Mouse (Mus musculus) adrenal gland, adult 8-10 months (tissue): Measurements from ENCODE around the gene Slc35e3. TPM values are rescaled to one million over a fixed set of nuclear protein-coding genes. Genes with fewer than 3 reads are reported as not detected.
"Not testable (repeated sequence)": the region's sequence is repeated elsewhere in the genome, so short reads cannot be mapped to it uniquely, and the experiment has no call there.

Source experiments
- DNase-seq: peaks from one replicate; pipeline ENCODE4 v3.0.0; 2022
- total RNA-seq, 4 experiments: library from RNA; stranded (reverse); gene quantifications; 2 replicates each; pipeline ENCODE4 v1.2.4; 2022

The Slc35e3 gene
- total RNA-seq, 4 experiments from 2014 or later = 16.6 to 24.2 (median 20.5) TPM

DNA sequence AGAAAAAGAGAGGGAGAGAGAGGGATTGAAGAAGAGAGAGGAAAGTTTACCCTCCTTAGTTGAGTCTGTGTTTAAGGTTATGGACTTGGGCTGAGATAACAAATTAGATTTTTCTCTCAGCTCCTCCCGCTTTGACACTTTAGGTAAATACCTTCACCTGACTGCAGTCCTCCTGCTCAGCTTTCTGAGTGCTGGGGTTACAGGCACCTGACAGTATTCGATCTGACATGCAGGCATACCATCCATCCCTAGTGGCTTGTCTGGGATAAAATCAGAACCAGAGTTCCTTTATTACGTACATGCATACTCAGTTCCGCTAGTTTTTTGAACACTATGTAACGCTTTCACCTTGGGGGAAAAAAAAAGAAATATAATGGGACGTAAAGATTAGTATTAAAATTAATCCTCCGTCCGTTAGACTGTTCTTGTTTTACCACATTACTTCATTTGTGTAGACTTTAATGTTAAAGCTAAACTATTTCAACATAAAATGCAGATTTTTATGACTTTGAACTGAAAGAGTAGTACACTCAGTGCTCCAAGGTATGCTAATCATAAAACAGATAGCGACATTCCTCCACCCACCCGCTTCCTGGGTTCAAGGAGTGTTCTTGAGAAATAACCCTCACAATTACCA, 3.0 kb upstream of the Slc35e3 start:
- no peak for DNase-seq

DNA sequence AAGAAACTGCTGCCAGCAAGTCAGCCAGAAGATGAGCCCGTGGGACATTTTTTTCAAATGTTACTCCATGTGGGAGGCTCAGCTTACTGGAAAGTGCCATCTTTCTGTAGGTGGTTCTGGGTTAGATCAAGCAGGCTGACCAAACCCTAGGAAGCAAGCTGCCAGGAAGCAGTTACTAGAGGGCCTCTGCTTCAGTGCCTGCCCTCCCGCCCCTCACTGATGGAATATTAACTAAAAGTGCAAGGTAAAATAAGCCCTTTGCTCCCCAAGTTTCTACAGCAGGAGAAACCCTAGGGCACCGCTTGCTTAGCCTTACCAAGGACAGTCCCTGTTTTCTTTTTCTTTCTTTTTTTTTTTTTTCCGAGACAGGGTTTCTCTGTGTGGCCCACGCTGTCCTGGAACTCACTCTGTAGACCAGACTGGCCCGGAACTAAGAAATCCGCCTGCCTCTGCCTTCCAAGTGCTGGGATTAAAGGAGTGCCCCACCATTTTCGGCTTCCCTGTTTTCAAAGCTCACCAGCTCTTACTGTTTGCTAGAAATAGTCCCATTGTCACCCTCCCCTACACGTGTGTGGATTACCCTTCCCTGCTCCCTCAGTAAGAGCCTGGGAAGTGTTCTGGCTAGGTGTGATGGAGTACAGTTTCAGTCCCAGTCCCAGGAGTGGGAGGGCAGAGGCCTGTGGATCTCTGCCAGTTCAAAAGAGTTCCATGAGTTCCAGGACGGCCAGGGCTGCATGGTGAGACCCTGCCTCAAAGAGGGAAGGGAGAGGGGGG, 2.3 kb upstream of the Slc35e3 start:
- no peak for DNase-seq

DNA sequence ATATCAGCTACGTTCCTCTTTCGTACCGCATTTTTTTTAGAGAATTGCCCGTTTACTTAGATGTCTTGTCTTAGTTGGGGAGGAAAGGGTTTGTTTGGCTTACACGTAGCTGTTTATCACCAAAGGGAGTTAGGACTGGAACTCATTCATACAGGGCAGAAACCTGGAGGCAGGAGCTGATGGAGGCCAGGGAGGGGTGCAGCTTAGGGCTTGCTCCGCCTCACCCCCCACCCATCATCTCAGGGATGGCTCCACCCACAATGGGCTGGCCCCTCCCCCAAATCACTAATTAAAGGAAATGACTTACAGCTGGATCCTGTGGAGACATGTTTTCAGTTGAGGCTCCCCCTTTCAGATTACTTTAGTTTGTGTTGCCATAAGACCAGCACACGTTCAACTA, 1.5 kb upstream of the Slc35e3 start:
- DNase-seq = no peak

DNA sequence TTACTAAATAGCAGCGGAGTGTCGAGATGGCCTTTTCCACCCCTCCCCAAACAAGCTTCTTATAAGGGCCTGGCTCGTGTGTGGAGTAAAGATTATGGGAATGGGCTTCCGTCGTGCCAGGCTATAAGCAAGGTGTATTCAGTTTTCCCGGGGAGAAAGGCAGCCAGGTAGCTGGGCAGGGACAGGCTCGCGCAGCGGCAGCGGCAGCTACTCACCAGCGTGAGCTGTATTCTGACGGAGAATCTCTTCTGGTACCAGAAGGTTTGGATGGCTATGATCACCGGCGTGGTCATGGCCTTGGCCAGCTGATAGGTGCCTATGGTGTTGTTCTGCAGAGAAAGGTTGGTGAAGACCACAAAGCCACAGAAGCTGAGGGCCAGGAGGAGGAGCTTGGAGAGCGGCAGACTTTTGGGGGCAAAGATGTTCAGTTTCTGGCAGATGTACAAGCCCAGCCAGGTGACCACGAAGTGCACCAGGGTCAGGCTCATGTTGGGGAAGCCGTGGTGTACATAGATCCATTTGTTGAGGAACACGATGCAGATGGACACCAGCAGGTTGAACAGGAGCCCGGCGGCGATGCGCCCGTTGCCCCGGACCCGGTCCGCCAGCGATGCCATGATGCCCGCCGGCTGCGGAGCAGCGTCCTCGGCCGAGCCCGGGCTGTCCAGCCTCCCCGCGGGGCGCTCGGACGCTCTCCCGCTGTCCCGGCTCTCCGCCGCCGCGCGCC, 432 bp downstream of the Slc35e3 start:
- not testable (repeated sequence) for DNase-seq

DNA sequence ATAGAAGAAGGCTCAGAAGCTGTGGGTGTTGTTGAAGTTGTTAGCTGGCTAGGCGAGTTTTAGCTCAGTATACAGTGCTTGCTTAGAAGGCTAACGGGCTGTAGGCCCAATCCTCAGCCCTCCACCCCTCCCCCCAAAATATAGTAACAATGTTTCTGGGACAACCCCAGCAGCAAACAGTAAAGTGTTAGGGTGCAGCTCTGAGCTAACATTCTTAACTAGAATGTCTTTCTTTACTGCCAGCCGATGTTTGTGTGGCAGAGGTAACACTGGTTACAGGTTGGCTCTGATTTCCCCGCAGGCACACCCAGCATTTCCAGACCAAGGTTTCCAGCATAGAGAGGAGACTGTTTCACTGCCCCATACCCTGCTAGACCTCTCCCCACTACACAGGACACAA, 2.2 kb downstream of the Slc35e3 start:
- no peak for DNase-seq

DNA sequence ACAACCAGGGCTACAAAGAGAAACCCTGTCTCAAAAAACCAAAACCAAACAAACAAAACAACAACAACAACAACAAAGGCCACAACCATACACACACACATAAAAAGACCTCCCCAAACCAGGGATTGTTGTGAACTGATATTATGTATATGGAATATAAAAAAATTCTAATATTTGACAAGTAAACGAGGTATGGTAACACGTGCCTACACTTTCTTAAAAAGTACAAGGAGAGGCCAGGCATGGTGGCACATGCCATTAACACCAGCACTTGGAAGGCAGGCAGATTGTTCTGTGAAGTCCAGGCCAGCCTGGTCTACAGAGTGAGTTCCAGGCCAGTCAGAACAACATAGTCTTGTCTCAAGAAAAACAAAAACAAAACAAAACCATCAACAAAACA, 3.0 kb downstream of the Slc35e3 start:
- DNase-seq = no peak

DNA sequence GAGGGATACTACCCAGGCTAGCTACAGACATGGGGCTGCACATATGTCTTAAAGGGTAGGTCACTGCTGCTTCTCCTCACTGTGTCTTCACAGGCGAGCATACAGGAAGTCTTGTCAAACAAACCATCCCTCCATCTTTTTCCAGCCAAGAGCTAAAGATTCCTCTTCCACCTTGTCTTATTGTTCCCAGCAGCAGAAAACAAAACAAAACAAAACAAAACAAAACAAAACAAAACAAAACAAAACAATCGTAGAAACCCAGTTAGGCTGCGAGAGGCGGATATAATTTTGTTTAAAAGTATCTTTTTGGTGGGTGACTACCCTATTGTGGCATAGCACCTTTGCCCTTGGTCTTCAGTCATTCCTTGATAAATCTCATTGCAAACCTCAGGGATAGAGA, 3.5 kb downstream of the Slc35e3 start:
- no peak for DNase-seq

DNA sequence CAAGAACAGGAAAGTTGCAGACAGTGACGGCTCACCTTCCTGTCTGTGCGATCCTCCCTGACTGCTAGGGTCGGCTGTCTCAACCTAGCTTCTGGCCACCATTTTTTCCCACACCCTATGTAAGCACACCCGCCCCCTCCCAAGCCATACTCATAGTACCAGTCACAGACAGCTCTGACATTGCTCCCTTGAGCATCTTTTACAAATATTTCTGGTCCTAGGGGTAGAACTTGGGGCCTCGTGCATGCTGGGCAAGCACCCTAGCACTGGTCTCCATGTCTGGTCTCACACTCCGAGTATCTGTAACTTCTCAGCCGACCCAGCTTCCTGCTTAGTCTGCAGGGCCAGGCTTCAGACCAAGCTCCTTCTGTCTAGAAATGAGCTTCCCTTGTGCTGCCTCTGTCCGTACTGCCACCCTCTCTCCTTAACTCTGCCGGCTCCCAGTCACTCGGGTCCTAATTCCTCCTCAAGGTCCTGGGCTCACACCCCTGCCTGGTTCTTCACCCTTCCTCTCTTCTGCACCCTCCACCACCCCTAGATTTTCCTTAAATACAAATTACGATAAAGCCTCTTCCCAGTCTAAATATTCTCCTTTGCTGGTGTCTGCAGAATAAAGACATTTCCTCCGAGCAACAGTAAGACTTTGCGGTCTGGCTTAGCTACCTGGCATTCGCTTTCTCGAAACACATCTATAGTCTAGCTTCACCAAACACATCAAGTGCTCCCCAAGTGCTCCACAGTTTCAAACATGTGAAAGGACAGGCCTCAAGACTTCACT, 4.3 kb downstream of the Slc35e3 start:
- no peak for DNase-seq

DNA sequence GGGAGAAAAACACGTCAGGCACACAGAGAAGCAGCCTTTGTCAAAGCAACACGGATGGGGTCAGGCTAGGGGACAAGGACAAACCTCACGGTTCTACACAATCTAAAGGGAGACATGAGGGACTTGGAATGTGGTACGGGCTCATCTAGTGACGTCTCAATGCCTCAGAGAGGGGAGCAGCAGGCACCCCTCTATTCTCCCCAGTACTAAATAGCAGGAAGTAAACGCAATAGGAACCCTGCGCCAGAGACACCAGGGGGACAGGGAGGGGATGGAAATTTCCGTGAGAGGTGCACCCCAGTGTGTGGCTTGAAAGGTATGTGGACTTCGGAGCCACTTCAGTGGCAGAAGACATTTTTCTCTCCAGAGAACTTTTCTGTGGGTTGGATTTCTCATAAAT, 5.2 kb downstream of the Slc35e3 start:
- DNase-seq = no peak

DNA sequence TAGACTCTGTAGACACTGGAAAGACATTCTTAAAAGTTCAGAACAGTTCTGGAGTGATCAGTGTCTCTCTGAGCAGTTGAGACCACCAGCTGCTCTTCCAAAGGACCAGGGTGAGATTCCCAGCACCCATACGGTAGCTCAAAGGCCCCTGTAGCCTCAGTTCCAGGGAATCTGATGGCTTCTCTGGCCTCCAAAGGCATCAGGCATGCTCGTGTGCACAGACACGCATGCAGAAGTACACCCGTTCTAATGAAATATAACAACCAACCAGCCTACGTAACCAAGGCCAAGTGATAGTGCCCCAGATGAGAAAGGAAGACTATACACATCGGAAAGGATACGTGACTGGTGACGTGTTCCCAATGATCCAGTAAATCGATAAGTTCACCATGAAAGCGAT, 6.0 kb downstream of the Slc35e3 start:
- no peak for DNase-seq

DNA sequence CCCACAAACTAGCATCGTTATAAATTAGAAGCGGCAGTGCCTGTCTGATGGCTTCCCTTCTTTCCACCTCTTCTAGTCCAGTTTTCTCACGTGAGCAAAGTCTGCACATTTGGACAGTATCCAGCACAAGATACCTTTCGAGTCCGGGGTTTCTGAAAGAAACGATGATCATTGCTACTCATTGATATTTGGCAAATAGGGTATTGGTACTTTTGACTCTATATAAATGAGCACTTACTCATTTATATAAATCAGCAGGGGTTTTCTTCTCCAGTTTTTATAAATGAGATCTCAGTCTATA, 6.6 kb downstream of the Slc35e3 start:
- no peak for DNase-seq

DNA sequence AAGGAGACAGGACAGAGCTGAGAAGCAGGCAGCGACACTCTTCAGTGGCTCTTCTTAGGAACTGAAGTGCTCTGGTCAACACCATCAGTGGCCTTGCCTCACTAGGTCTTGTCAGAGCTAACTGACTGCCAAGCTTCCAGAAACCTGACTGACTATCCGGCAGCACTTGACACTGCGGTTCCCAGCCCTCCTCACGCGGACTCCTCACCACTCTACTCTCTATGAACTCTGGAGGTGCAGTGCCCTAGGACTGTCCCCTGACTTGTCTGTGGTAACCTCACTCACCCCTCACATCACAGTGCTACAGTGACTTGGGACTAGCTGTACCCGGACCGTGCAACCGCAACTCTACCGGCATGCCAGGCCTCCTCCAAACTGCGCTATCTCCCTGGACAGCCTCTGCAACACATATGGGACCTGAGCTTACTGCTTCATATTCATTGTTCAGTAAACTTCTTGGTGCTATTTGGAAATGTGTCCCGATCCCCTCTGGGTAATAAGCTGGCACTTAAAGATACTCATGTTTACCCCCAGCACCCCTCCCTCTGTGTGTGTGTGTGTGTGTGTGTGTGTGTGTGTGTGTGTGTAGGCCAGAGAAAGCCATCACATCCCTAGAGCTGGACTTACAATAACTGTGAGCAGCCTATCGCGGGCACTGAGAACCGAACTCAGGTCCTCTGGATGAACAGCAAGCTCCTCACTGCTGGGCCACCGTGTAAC, 7.1 kb downstream of the Slc35e3 start:
- DNase-seq = no peak

DNA sequence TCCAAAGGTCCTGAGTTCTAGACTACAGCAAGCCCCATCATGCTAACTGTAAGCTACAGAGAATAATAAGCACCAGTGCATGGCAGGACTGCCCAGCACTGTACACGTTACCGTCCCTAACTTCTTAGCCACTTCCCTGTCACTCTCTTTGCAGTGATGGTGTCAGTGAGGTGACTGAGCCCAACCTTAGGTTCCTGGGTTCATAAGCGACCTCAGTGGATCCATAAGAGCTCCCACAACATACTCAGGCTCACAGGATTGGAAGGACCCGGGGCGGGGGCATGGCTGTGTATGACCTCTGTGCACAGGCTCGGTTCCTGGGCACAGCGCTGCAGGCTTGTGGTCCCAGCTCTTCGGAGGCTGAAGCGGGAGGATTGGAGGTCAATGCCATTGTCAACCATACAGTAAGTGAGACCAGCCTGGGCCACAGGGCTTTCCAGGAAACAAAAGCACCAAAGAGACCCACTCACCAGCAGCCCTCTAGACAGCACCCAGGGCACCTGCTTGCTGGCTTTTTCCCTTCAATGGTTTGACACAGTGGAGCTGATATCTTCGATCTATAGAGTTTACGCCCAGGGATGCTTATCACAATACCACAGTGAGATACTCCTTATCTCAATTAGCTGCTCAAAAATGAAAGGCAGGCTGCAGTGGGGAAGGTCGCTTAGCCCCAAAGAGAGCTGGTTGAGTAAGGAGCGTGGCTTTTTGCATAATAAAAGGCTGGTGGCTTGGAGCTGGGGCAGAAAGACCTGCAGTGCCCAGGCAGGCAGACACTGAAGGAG, 7.8 kb downstream of the Slc35e3 start:
- no peak for DNase-seq

DNA sequence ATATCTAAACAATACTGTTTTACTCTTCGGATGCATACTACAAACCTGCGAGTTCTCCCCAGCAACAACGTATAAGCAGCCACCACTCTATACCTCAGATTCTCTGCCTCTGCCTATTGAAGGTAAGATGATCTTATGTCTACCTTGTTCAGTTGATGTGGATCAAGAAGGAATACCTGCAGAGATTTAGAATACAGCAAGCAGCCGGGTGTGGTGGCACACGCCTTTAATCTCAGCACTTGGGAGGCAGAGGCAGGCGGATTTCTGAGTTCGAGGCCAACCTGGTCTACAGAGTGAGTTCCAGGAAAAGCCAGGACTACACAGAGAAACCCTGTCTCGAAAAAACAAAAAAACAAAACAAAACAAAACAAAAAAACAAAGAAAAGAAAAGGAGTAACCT, 8.7 kb downstream of the Slc35e3 start:
- not testable (repeated sequence) for DNase-seq

DNA sequence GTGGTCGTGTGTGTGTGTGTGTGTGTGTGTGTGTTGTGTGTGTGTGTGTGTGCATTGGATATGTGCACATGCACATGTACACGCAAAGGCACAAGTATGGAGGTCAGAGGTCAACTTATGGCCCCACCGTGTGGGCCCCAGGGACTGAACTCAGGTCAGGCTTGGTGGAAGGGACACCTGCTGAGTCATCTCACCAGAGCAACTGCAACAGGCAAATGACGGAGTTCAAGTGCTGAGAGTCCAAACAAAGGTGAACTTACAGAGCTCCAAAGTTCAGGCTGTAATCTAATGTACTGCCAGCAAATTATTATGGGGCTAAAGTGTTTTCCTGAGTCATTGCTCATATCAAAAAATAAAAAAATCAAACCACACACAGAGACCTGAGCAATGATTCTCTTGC, 9.1 kb downstream of the Slc35e3 start:
- no peak for DNase-seq

DNA sequence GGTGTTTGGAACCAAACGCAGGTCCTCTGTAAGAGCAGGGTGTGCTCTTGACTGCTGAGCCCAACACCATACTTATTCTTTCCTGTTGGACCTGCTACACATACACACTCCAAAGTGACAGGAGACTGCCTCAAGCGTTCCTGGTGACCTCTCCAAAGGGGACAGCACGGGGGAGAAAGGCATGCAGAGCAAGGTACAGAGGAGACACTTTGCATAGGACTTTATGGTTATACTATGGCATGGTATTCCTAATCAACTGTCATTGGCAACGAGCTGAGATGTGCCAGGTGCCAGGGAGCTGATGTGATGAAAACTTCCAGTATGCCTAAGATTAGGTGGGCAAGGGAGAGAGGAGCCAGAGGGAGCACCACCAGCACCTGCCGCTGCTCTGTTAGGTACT, 9.6 kb downstream of the Slc35e3 start:
- no peak for DNase-seq

DNA sequence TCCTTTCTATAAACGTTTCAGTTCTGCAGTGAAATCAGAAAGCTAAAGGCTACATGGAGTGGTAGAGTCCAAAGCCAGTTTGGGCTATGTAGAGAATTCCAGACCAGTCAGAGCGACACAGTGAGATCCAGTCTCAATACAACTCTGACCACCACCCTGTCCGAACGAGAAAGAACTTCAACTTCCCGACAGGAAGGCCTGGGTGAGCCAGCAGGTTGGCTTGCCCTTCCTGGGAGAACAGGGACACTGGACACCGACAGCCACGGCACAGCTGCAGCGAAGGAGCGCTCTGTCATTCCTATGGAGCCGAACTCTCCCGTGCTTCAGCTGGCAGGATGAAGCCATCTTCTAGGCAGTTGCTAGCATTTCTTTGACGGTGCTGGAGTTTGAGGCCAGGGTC, 10.8 kb downstream of the Slc35e3 start:
- DNase-seq = not testable (repeated sequence)

DNA sequence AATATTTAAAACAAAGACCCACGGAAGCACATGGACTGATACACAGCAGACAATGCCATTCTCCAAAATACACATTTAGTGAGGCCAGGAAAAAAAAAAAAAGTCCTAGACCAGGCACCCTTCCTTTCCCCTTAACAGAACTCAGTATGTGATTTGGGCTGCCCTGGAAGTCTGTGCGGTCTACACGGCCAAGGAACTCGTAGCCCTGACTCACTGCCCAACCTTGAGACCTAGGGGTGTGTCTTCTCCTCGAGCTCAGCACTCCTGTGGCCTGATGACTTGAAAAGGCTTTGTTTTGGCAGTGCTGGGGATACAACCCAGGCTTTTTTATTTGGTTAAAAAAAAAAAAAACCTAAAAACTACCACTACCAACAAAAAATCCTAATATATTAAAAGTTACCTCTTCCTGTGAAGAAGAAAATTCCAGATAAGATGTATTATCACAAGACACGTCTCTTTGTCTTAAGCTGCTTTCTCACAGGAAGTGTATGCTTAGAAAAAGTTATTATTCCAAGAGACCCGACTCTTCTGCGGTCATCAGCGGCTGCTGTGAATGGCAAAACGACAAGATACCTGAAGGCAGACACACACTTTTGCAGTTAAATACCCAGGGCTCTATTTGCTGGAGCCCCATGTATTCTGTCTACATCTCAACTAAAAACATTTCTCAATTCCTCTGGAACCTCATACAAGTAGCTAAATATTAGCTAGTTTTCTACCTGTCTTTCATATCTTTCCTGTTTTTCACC, 11.9 kb downstream of the Slc35e3 start:
- peak; percentile 52 for DNase-seq

DNA sequence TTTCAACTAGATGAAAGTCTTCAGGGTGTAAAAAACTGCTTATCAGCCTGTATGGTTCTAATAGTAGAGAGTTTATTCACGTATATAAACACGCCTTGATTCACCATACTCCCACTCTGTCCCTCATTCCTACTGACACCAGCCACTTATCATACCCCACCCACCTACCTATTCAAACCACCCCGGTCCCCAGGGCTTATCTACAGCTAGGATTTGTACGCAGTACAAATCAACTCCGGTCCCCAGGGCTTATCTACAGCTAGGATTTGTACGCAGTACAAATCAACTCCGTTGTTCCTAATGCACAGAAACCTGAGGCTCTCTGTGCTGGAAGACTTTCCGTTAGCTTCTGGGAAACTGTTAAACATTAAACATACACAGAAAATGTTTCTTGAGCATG, 12.5 kb downstream of the Slc35e3 start:
- not testable (repeated sequence) for DNase-seq

DNA sequence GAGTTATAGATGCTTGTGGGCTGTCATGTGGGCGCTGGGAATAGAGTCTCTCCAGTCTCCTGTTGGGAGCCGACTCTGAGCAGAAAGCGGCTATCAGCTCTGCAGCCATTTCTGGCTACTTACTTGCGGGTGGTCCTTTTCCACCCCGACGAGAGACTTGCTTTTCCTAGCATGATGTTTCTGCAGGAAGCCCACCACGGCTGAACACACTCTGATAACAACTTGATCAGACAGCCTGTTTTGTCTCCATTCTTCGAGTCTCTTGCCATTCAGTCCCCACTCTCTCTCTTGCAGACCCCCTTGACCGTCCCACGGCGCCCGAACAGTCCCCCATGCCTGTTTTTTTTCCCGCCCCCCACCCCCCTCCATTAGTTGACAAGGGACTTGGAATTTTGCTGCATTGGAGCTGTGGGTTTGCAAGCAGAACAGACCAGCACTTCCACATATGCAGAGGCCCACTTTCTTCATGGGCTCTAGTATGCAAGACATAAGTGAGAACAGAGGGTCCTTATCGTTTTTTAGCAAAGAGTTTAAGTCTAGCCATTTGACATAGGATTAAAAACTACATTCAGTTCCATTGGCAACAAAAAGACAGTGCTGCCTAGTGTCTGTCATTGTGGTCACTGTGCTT, 13.1 kb downstream of the Slc35e3 start:
- no peak for DNase-seq
